In genomic region chr7:127016081-127016480, GRCm38 (mm10) we compare ENCODE assay signal across 8 mouse cellular contexts. TPM values are rescaled to one million over a fixed set of nuclear protein-coding genes. Genes with fewer than 3 reads are reported as not detected.
DNase-seq lines count a peak whose midpoint lies in the region; ATAC-seq and TF ChIP-seq lines count a peak whose summit lies in the region.

No protein-coding gene starts in this region.

- H3K4me1 ChIP-seq in forebrain, embryonic 11.5 days (replicated peaks; ENCODE audit: control insufficient read depth, insufficient read depth, low read length), result peaks cover 11% of the 10 kb centered on the region
- H3K4me1 ChIP-seq in kidney, adult 2 months (ENCODE audit: control insufficient read depth, insufficient read depth, low read length), result peaks cover 11% of the 10 kb centered on the region; the same call in 1 of the 2 replicates
- peaks cover 69% of the 10 kb centered on the region for H3K4me1 ChIP-seq in lung, embryonic 15.5 days

- no peaks in the 10 kb centered on the region for H3K9me3 ChIP-seq in forebrain, embryonic 11.5 days (ENCODE audit: control insufficient read depth, low read length)
- H3K9me3 ChIP-seq in lung, embryonic 15.5 days, result no peaks in the 10 kb centered on the region

- WGBS in forebrain, embryonic 11.5 days, result 3% methylated on average over 10 of the region's 10 CpGs
- WGBS in kidney, adult 2 months, result under 1% methylated on average over 10 of the region's 10 CpGs
- WGBS in lung, embryonic 15.5 days, result under 1% methylated on average over 10 of the region's 10 CpGs

- H3K4me3 ChIP-seq in forebrain, embryonic 11.5 days (ENCODE audit: low read depth, low read length), result peak overlapping the region; percentile 77
- H3K4me3 ChIP-seq in kidney, adult 2 months (ENCODE audit: insufficient read depth, low read depth, low read length), result peak overlapping the region; percentile 89
- H3K4me3 ChIP-seq in lung, embryonic 15.5 days, result peak overlapping the region; percentile 64

- no peaks in the 10 kb centered on the region for H3K27me3 ChIP-seq in forebrain, embryonic 11.5 days (ENCODE audit: control insufficient read depth, insufficient read depth, low read length)
- H3K27me3 ChIP-seq in kidney, adult 2 months (replicated peaks; ENCODE audit: control insufficient read depth, insufficient read depth, low read length), result no peaks in the 10 kb centered on the region
- H3K27me3 ChIP-seq in lung, embryonic 15.5 days, result no peaks in the 10 kb centered on the region

- TF ChIP-seq POLR2A in kidney, adult 2 months (IDR thresholded peaks at IDR 0.05; ENCODE audit: low read depth, low read length), result no peak

- DNase-seq in adrenal gland, adult 2 months, result peak; percentile 74
- no peak for DNase-seq in adrenal gland, postnatal 4 days (ENCODE audit: low spot score in 2 of 2)
- peak; percentile 89 for DNase-seq in brain, adult 2 months (ENCODE audit: low read depth, low spot score)
- DNase-seq in forebrain, embryonic 11.5 days (ENCODE audit: low spot score), result peak; percentile 63
- DNase-seq in kidney, adult 2 months, result peak; percentile 87
- DNase-seq in retina, embryonic 14.5 days (ENCODE audit: low spot score), result peak; percentile 38
- no peak for DNase-seq in gastrocnemius, adult 18-20 months (ENCODE audit: low spot score)

- peak overlapping the region; percentile 93 for H3K27ac ChIP-seq in forebrain, embryonic 11.5 days (ENCODE audit: low read depth, low read length)
- H3K27ac ChIP-seq in kidney, adult 2 months (ENCODE audit: insufficient read depth, low read depth, low read length), result peak overlapping the region; percentile 96
- H3K27ac ChIP-seq in lung, embryonic 15.5 days, result peak overlapping the region; percentile 98

- ATAC-seq in forebrain, embryonic 11.5 days (replicated peaks; ENCODE audit: low FRiP score), result no peak; the same call in 1 of the 2 replicates
- ATAC-seq in lung, embryonic 15.5 days (ENCODE audit: borderline replicate concordance, extremely low read depth, low FRiP score, low TSS enrichment), result no peak

- H3K4me2 ChIP-seq in forebrain, embryonic 11.5 days (ENCODE audit: low read depth, low read length, severe bottlenecking), result peak overlapping the region; percentile 96
- H3K4me2 ChIP-seq in lung, embryonic 15.5 days, result peak overlapping the region; percentile 88

- H3K36me3 ChIP-seq in forebrain, embryonic 11.5 days (ENCODE audit: control insufficient read depth, insufficient read depth, low read length), result peaks cover 2% of the 10 kb centered on the region
- H3K36me3 ChIP-seq in kidney, adult 2 months (ENCODE audit: control insufficient read depth, insufficient read depth, low read length), result no peaks in the 10 kb centered on the region
- peaks cover 18% of the 10 kb centered on the region for H3K36me3 ChIP-seq in lung, embryonic 15.5 days

- TF ChIP-seq CTCF in kidney, adult 2 months (conservative IDR thresholded peaks at IDR 0.05; ENCODE audit: insufficient read depth, insufficient read length, low read depth, low read length), result no peak

- peak overlapping the region; percentile 94 for H3K9ac ChIP-seq in forebrain, embryonic 11.5 days (ENCODE audit: low read length)
- H3K9ac ChIP-seq in lung, embryonic 15.5 days, result peak overlapping the region; percentile 87

RNA-seq across cellular contexts. Expression of gene Pagr1b, which starts 0.2 kb away (rescaled TPM):
- total RNA-seq in adrenal gland, adult 2 months (2021), result 1 to 10 TPM in 1 of 2 experiments, not detected in 1; 1.3 TPM
- 1.7 and 2.0 TPM in 2 replicates for polyA plus RNA-seq in adrenal gland, adult 2 months (2012; rRNA removed)
- total RNA-seq in adrenal gland, postnatal 4 days (2021), result 1 to 10 TPM; 3.5 to 8.3 TPM
- polyA plus RNA-seq in forebrain, embryonic 11.5 days (2014; fragmentation: Nextera tagmentation; extraction: Ambion mirVana), result not detected in 2 replicates
- polyA plus RNA-seq in kidney, adult 2 months (2012; rRNA removed), result 0.91 and 1.3 TPM in 2 replicates
- not detected in 2 replicates for polyA plus RNA-seq in lung, embryonic 15.5 days (2015; fragmentation: Nextera tagmentation; extraction: Ambion mirVana)
- total RNA-seq in gastrocnemius, adult 18-20 months (2021), result 1 to 10 TPM in 1 of 2 experiments, not detected in 1; 1.7 TPM

RNA-seq across cellular contexts. Expression of gene Pagr1a, which starts 1.1 kb away (rescaled TPM):
- 10 to 100 TPM; 16.4 to 20.3 TPM for total RNA-seq in adrenal gland, adult 2 months (2021)
- 0.66 and 13.1 TPM in 2 replicates for polyA plus RNA-seq in adrenal gland, adult 2 months (2012; rRNA removed)
- 10 to 100 TPM; 12.4 to 15.4 TPM for total RNA-seq in adrenal gland, postnatal 4 days (2021)
- 60.5 and 72.4 TPM in 2 replicates for polyA plus RNA-seq in forebrain, embryonic 11.5 days (2014; fragmentation: Nextera tagmentation; extraction: Ambion mirVana)
- polyA plus RNA-seq in kidney, adult 2 months (2012; rRNA removed), result 2.8 and 17.6 TPM in 2 replicates
- 63.5 and 86.1 TPM in 2 replicates for polyA plus RNA-seq in lung, embryonic 15.5 days (2015; fragmentation: Nextera tagmentation; extraction: Ambion mirVana)
- 10 to 100 TPM in 1 of 2 experiments, 1 to 10 TPM in 1; 7.9 to 10.3 TPM for total RNA-seq in gastrocnemius, adult 18-20 months (2021)

RNA-seq across cellular contexts. Expression of gene Mvp, which starts 1.7 kb away (rescaled TPM):
- total RNA-seq in adrenal gland, adult 2 months (2021), result 100 to 1,000 TPM; 115 to 145 TPM
- polyA plus RNA-seq in adrenal gland, adult 2 months (2012; rRNA removed), result 95.3 and 172 TPM in 2 replicates
- 10 to 100 TPM; 67.1 to 68.4 TPM for total RNA-seq in adrenal gland, postnatal 4 days (2021)
- 3.9 and 4.4 TPM in 2 replicates for polyA plus RNA-seq in forebrain, embryonic 11.5 days (2014; fragmentation: Nextera tagmentation; extraction: Ambion mirVana)
- 56.9 and 66.9 TPM in 2 replicates for polyA plus RNA-seq in kidney, adult 2 months (2012; rRNA removed)
- polyA plus RNA-seq in lung, embryonic 15.5 days (2015; fragmentation: Nextera tagmentation; extraction: Ambion mirVana), result 13.0 and 13.9 TPM in 2 replicates
- total RNA-seq in gastrocnemius, adult 18-20 months (2021), result 10 to 100 TPM; 27.5 to 40.9 TPM

RNA-seq across cellular contexts. Expression of gene Gm42742, which starts 4.8 kb away (rescaled TPM):
- total RNA-seq in adrenal gland, adult 2 months (2021), result 10 to 100 TPM; 19.9 to 29.2 TPM
- polyA plus RNA-seq in adrenal gland, adult 2 months (2012; rRNA removed), result 13.7 and 28.4 TPM in 2 replicates
- total RNA-seq in adrenal gland, postnatal 4 days (2021), result 10 to 100 TPM; 34.8 to 36.6 TPM
- polyA plus RNA-seq in forebrain, embryonic 11.5 days (2014; fragmentation: Nextera tagmentation; extraction: Ambion mirVana), result 60.9 and 64.7 TPM in 2 replicates
- polyA plus RNA-seq in kidney, adult 2 months (2012; rRNA removed), result 21.2 and 28.9 TPM in 2 replicates
- 23.7 and 46.1 TPM in 2 replicates for polyA plus RNA-seq in lung, embryonic 15.5 days (2015; fragmentation: Nextera tagmentation; extraction: Ambion mirVana)
- 10 to 100 TPM; 12.9 to 16.9 TPM for total RNA-seq in gastrocnemius, adult 18-20 months (2021)

RNA-seq across cellular contexts. Expression of gene Prrt2, which starts 4.9 kb away (rescaled TPM):
- total RNA-seq in adrenal gland, adult 2 months (2021), result 1 to 10 TPM; 1.7 to 2.0 TPM
- 8.5 and 9.5 TPM in 2 replicates for polyA plus RNA-seq in adrenal gland, adult 2 months (2012; rRNA removed)
- total RNA-seq in adrenal gland, postnatal 4 days (2021), result 10 to 100 TPM in 1 of 2 experiments, 1 to 10 TPM in 1; 7.4 to 11.1 TPM
- polyA plus RNA-seq in forebrain, embryonic 11.5 days (2014; fragmentation: Nextera tagmentation; extraction: Ambion mirVana), result 9.6 and 10.3 TPM in 2 replicates
- polyA plus RNA-seq in kidney, adult 2 months (2012; rRNA removed), result 3.6 and 4.6 TPM in 2 replicates
- polyA plus RNA-seq in lung, embryonic 15.5 days (2015; fragmentation: Nextera tagmentation; extraction: Ambion mirVana), result 3.0 and 3.9 TPM in 2 replicates
- total RNA-seq in gastrocnemius, adult 18-20 months (2021), result under 1 TPM in 1 of 2 experiments, not detected in 1; 0.84 TPM

Comparison
In these comparisons a context has a peak if more than half of its experiments do, and no peak if none do; other contexts are left out.
1. DNase-seq: peak in adrenal gland, adult 2 months (single experiment), brain, adult 2 months (single experiment), forebrain, embryonic 11.5 days (single experiment), kidney, adult 2 months (single experiment) and retina, embryonic 14.5 days (single experiment); none in adrenal gland, postnatal 4 days (0 of 2) and gastrocnemius, adult 18-20 months (single experiment).
2. Peak in every context shown above with its lines, with median percentiles within 50 percentile points of each other: H3K27ac ChIP-seq and H3K4me3 ChIP-seq.